Mouse (Mus musculus) heart, adult 2 months (tissue): ENCODE measurements around the gene Mettl7a2. TPM values are rescaled to one million over a fixed set of nuclear protein-coding genes. Genes with fewer than 3 reads are reported as not detected.

ENCODE experiments used
- DNase-seq, 2 experiments: peaks; one replicate each; pipeline ENCODE4 v3.0.0; 2021
- H3K27ac ChIP-seq: fragments of 200-600 bp; 2 replicates; pipeline ENCODE4 v1.8.1; 2022
- H3K27me3 ChIP-seq: fragments of 200-500 bp; 2 replicates; pipeline ENCODE4 v1.6.1; 2012; ENCODE audit warnings: mild to moderate bottlenecking, low read length, inconsistent platforms, mixed read lengths; ENCODE audit not compliant: control insufficient read depth, insufficient read depth
- H3K36me3 ChIP-seq: fragments of 200-500 bp; 2 replicates; pipeline ENCODE4 v1.6.1; 2012; ENCODE audit warnings: low read length, inconsistent platforms; ENCODE audit not compliant: control insufficient read depth, insufficient read depth
- H3K4me1 ChIP-seq: fragments of 200-500 bp; 2 replicates; pipeline ENCODE4 v1.6.1; 2011; ENCODE audit warnings: low read length; ENCODE audit not compliant: control insufficient read depth, insufficient read depth
- H3K4me3 ChIP-seq: fragments of 200-600 bp; 2 replicates; pipeline ENCODE4 v1.8.1; 2022
- H3K79me2 ChIP-seq: fragments of 200-500 bp; replicated peaks from 2 replicates; pipeline ENCODE4 v1.6.1; 2012; ENCODE audit warnings: mild to moderate bottlenecking, inconsistent platforms, low read length, moderate library complexity, mixed read lengths; ENCODE audit not compliant: control insufficient read depth, insufficient read depth
- H3K9ac ChIP-seq: fragments of 200-500 bp; 2 replicates; pipeline ENCODE4 v1.6.1; 2012; ENCODE audit warnings: low read depth, mild to moderate bottlenecking, control low read depth, inconsistent platforms, low read length, mixed read lengths
- CTCF ChIP-seq: fragments of 200-600 bp; IDR thresholded peaks from 2 replicates; pipeline ENCODE4 v1.8.1; 2022; ENCODE audit warnings: antibody characterized with exemption, mild to moderate bottlenecking, moderate library complexity
- EP300 ChIP-seq: fragments of 200-500 bp; IDR thresholded peaks from 2 replicates; pipeline ENCODE4 v1.6.1; 2011; ENCODE audit warnings: low read depth, low read length, control low read depth; ENCODE audit not compliant: insufficient read depth
- POLR2A ChIP-seq: fragments of 200-500 bp; IDR thresholded peaks from 2 replicates; pipeline ENCODE4 v1.6.1; 2011; ENCODE audit warnings: mild to moderate bottlenecking, low read depth, low read length, control low read depth; ENCODE audit not compliant: insufficient read depth
- WGBS: fragments of 180-500 bp; shearing (Covaris S2); methylation state at CpG from one replicate; pipeline ENCODE4 v1.1.7; 2018; 5-methylcytosine and 5-hydroxymethylcytosine counted together
- intact Hi-C: fragments of 180-260 bp; cut with DNase I; formaldehyde crosslinking; loops from one replicate; pipeline ENCODE4 v1.15.1; 2025
- polyA plus RNA-seq: library from polyadenylated mRNA; depleted of rRNA; stranded (reverse); fragments of >200 nt; gene quantifications from 2 replicates; pipeline ENCODE4 v1.2.3, GENCODE M21; 2012
- total RNA-seq, 2 experiments: library from RNA; stranded (reverse); gene quantifications; 2 replicates each; pipeline ENCODE4 v1.2.3; 2021

The Mettl7a2 gene
- total and polyA plus RNA-seq, 3 experiments = 0.75 to 1.5 TPM; not detected in 1

- Histone ChIP-seq H3K27me3 (no peaks in the 10 kb centered on the region), H3K27ac (no peak overlapping the region), H3K9ac (no peak overlapping the region), H3K4me1 (no peaks in the 10 kb centered on the region), H3K4me3 (no peak overlapping the region), H3K36me3 (no peaks in the 10 kb centered on the region), H3K79me2 (no peaks in the 10 kb centered on the region)
- WGBS = 97% methylated on average over 3 of the region's 3 CpGs
- no peak for DNase-seq
- TF ChIP-seq EP300 (no peak), CTCF (peak; percentile 30; the same call in 1 of the 2 replicates), POLR2A (no peak)
- intact Hi-C loops = no loop called here
These were observed 42.6 kb downstream of the Mettl7a2 start for GRCm38 (mm10) chr15:100395561-100395960.

- Histone ChIP-seq H3K79me2 (no peaks in the 10 kb centered on the region), H3K36me3 (no peaks in the 10 kb centered on the region), H3K9ac (no peak overlapping the region), H3K27me3 (no peaks in the 10 kb centered on the region), H3K27ac (no peak overlapping the region), H3K4me1 (0 out of 2 replicates have a peak, but pooled peaks cover under 1% of the 10 kb centered on the region), H3K4me3 (no peak overlapping the region)
- 88% methylated on average over 16 of the region's 16 CpGs for WGBS
- no peak for DNase-seq
- TF ChIP-seq EP300 (no peak), POLR2A (no peak), CTCF (no peak)
- intact Hi-C loops = no loop called here
These were observed 47.7 kb downstream of the Mettl7a2 start for GRCm38 (mm10) chr15:100400592-100401250.

- Histone ChIP-seq H3K4me1 (0 out of 2 replicates have a peak, but pooled peaks cover 3% of the 10 kb centered on the region), H3K9ac (no peak overlapping the region), H3K27me3 (no peaks in the 10 kb centered on the region), H3K36me3 (no peaks in the 10 kb centered on the region), H3K27ac (no peak overlapping the region), H3K4me3 (no peak overlapping the region), H3K79me2 (no peaks in the 10 kb centered on the region)
- intact Hi-C loops = no loop called here
- 88% methylated on average over 4 of the region's 4 CpGs for WGBS
- DNase-seq = no peak
- TF ChIP-seq EP300 (no peak), POLR2A (no peak), CTCF (no peak)
These were observed 48.8 kb downstream of the Mettl7a2 start for GRCm38 (mm10) chr15:100401811-100402210.

- no peaks in the 10 kb centered on the region for H3K79me2 ChIP-seq
- H3K27ac ChIP-seq = no peak overlapping the region
- no peak overlapping the region for H3K9ac ChIP-seq
- intact Hi-C loops = no loop called here
- no peaks in the 10 kb centered on the region for H3K36me3 ChIP-seq
- TF ChIP-seq EP300 (no peak), POLR2A (no peak), CTCF (no peak)
- H3K27me3 ChIP-seq = no peaks in the 10 kb centered on the region
- 87% methylated on average over 14 of the region's 14 CpGs for WGBS
- no peak overlapping the region for H3K4me3 ChIP-seq
- H3K4me1 ChIP-seq = 0 out of 2 replicates have a peak, but pooled peaks cover 3% of the 10 kb centered on the region
- no peak for DNase-seq
These were observed 49.3 kb downstream of the Mettl7a2 start for GRCm38 (mm10) chr15:100402347-100402746.

- Histone ChIP-seq H3K27ac (no peak overlapping the region), H3K9ac (no peak overlapping the region), H3K27me3 (no peaks in the 10 kb centered on the region), H3K79me2 (no peaks in the 10 kb centered on the region), H3K4me3 (no peak overlapping the region), H3K36me3 (no peaks in the 10 kb centered on the region), H3K4me1 (0 out of 2 replicates have a peak, but pooled peaks cover 3% of the 10 kb centered on the region)
- no peak for TF ChIP-seq POLR2A
- no peak for TF ChIP-seq EP300
- TF ChIP-seq CTCF = no peak
- no peak for DNase-seq
- intact Hi-C loops = no loop called here
- WGBS = 87% methylated on average over 4 of the region's 4 CpGs
These were observed 49.8 kb downstream of the Mettl7a2 start for GRCm38 (mm10) chr15:100402798-100403197.

GRCm38 (mm10) chr15:100403318-100404000, 50.5 kb downstream of the Mettl7a2 start:
- Histone ChIP-seq H3K79me2 (no peaks in the 10 kb centered on the region), H3K27me3 (no peaks in the 10 kb centered on the region), H3K9ac (no peak overlapping the region), H3K36me3 (no peaks in the 10 kb centered on the region), H3K27ac (no peak overlapping the region), H3K4me1 (0 out of 2 replicates have a peak, but pooled peaks cover 3% of the 10 kb centered on the region), H3K4me3 (no peak overlapping the region)
- 91% methylated on average over 16 of the region's 16 CpGs for WGBS
- no peak for TF ChIP-seq POLR2A
- no peak for TF ChIP-seq CTCF
- TF ChIP-seq EP300 = no peak
- no peak for DNase-seq
- intact Hi-C loops = no loop called here
